Mouse (Mus musculus) ES-E14 (cell line): ENCODE measurements around the gene Gm15737.

Experiments
- MAFK ChIP-seq: IDR thresholded peaks from 2 replicates; pipeline ENCODE4 v1.6.1; 2014; ENCODE audit warnings: mild to moderate bottlenecking, low read depth, low read length, inconsistent platforms; ENCODE audit not compliant: insufficient read depth
- ZC3H11A ChIP-seq: IDR thresholded peaks from 2 replicates; pipeline ENCODE4 v1.6.1; 2012; ENCODE audit warnings: low read depth, mild to moderate bottlenecking, inconsistent platforms, low read length, borderline replicate concordance
- ZNF384 ChIP-seq: IDR thresholded peaks from 2 replicates; pipeline ENCODE4 v1.6.1; 2012; ENCODE audit warnings: low read depth, low read length, inconsistent platforms

- TF ChIP-seq ZNF384 (no peak), ZC3H11A (no peak), MAFK (no peak)
These were observed 35.3 kb downstream of the Gm15737 start for GRCm38 (mm10) chr6:92904491-92904890.
